Mouse (Mus musculus) midbrain, postnatal 0 days (tissue): Measurements from ENCODE around the gene Dctn2. TPM values are rescaled to one million over a fixed set of nuclear protein-coding genes. Genes with fewer than 3 reads are reported as not detected.

Experiments used
- ATAC-seq: fragments of 200-750 bp; cut with Nextera tagmentation; 2 replicates; pipeline ENCODE4 v1.8.0; 2017; ENCODE audit warnings: moderate number of reproducible peaks, mild to moderate bottlenecking, moderate TSS enrichment, moderate library complexity; ENCODE audit not compliant: low FRiP score
- DNase-seq: peaks from one replicate; pipeline ENCODE4 v3.0.0-alpha.2; 2015; ENCODE audit warnings: low spot score
- H3K27ac ChIP-seq: fragments of 300-500 bp; sonication (generic); 2 replicates; pipeline ENCODE4 v1.5.1; 2014; ENCODE audit warnings: low read depth, mild to moderate bottlenecking, low read length, mixed read lengths
- H3K27me3 ChIP-seq: fragments of 300-500 bp; sonication (generic); 2 replicates; pipeline ENCODE4 v1.6.1; 2014; ENCODE audit warnings: low read length, control low read depth, mixed read lengths; ENCODE audit not compliant: insufficient read depth
- H3K36me3 ChIP-seq: fragments of 300-500 bp; sonication (generic); 2 replicates; pipeline ENCODE4 v1.6.1; 2014; ENCODE audit warnings: low read length, control low read depth, mixed read lengths; ENCODE audit not compliant: insufficient read depth
- H3K4me1 ChIP-seq: fragments of 300-500 bp; sonication (generic); 2 replicates; pipeline ENCODE4 v1.6.1; 2014; ENCODE audit warnings: mild to moderate bottlenecking, control low read depth, antibody characterized with exemption, low read length, mixed read lengths; ENCODE audit not compliant: insufficient read depth
- H3K4me2 ChIP-seq: fragments of 300-500 bp; sonication (generic); 2 replicates; pipeline ENCODE4 v1.6.1; 2014; ENCODE audit warnings: low read depth, mild to moderate bottlenecking, low read length, mixed read lengths; ENCODE audit not compliant: poor library complexity, severe bottlenecking
- H3K4me3 ChIP-seq: fragments of 300-500 bp; sonication (generic); 2 replicates; pipeline ENCODE4 v1.5.1; 2014; ENCODE audit warnings: low read depth, mild to moderate bottlenecking, low read length, moderate library complexity
- H3K9ac ChIP-seq: fragments of 300-500 bp; sonication (generic); replicated peaks from 2 replicates; pipeline ENCODE4 v1.6.1; 2014; ENCODE audit warnings: mild to moderate bottlenecking, low read length, moderate library complexity, mixed read lengths; ENCODE audit not compliant: poor library complexity, severe bottlenecking
- H3K9me3 ChIP-seq: fragments of 300-500 bp; sonication (generic); 2 replicates; pipeline ENCODE4 v1.6.1; 2016; ENCODE audit warnings: low read length, control low read depth
- CTCF ChIP-seq: IDR thresholded peaks from 2 replicates; pipeline ENCODE4 v1.5.1; 2016; ENCODE audit warnings: antibody characterized with exemption, mild to moderate bottlenecking
- WGBS: fragments of 180-500 bp; shearing (Covaris S2); extraction: QIAGEN DNeasy Blood & Tissue Kit; methylation state at CpG from one replicate; pipeline ENCODE4 v1.1.7; 2014; 5-methylcytosine and 5-hydroxymethylcytosine counted together
- polyA plus RNA-seq: library from polyadenylated mRNA; unstranded; fragments of >200 nt; fragmentation: Nextera tagmentation; extraction: Ambion mirVana; gene quantifications from 2 replicates; pipeline ENCODE4 v1.2.1, GENCODE M21; 2015
- total RNA-seq: library from RNA; depleted of rRNA; stranded (reverse); fragments of >200 nt; gene quantifications from 2 replicates; pipeline ENCODE4 v1.2.3, GENCODE M21; 2014

Gene Dctn2
- total and polyA plus RNA-seq, 2 experiments from 2014 or later = 274 to 318 TPM

DNA sequence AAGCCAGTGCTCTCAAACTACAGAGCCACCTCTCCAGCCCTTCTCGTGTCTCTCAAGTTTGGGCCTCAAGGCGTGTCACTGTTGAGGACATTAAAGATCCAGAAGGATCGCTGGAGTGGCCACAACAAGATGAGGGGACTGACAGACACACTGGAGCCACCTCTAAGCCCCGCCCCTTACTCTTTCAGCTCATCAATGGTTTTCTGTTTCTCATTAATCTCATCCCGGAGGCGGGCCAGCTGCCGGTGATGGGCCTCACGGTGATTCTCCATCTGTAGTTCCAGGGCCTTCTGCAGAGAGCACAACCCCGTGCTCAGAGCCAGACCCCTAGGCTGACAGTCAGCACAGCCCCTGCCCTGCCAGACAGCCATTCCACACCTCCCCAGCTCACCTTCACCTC is 29.6 kb upstream of the Dctn2 start:
- no peaks in the 10 kb centered on the region for H3K27me3 ChIP-seq
- no peaks in the 10 kb centered on the region for H3K4me1 ChIP-seq
- ATAC-seq (no peak), DNase-seq (no peak)
- H3K36me3 ChIP-seq = peaks cover 74% of the 10 kb centered on the region
- no peaks in the 10 kb centered on the region for H3K9me3 ChIP-seq
- no peak overlapping the region for H3K27ac ChIP-seq
- no peak overlapping the region for H3K9ac ChIP-seq
- 56% methylated on average over 9 of the region's 9 CpGs for WGBS
- no peak for TF ChIP-seq CTCF
- H3K4me3 ChIP-seq = no peak overlapping the region
- no peak overlapping the region for H3K4me2 ChIP-seq

DNA sequence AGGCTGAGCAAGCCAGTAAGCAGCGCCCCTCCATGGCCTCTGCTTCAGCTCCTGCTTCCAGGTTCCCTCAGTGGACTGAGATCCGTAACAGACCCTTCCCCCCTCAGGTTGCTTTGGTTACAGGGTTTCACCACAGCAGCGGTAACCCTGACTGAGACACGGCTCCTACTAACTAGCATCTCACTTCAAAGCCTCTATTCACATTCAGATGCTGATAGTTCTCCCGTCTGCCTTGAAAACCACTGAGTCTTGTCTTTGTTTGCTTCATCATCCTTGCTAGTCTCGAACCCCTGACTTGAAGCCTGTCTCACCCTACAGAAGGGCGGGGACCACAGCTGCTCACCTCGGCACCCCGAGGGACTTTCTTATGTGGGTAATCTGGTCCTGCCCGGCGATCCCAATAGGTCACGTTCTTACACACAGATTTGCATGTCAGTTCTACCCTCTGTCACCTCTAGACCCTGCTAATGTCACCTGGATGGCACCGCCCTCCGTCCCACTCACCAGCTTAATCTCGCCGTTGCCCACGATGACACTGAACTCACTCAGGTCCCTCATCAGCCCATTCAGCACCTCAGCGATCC is 27.8 kb upstream of the Dctn2 start:
- WGBS = 73% methylated on average over 18 of the region's 18 CpGs
- no peak overlapping the region for H3K4me2 ChIP-seq
- no peaks in the 10 kb centered on the region for H3K27me3 ChIP-seq
- no peak overlapping the region for H3K27ac ChIP-seq
- no peak overlapping the region for H3K4me3 ChIP-seq
- DNase-seq (no peak), ATAC-seq (no peak)
- no peak for TF ChIP-seq CTCF
- peaks cover 76% of the 10 kb centered on the region for H3K36me3 ChIP-seq
- H3K4me1 ChIP-seq = no peaks in the 10 kb centered on the region
- H3K9ac ChIP-seq = no peak overlapping the region
- H3K9me3 ChIP-seq = no peaks in the 10 kb centered on the region

DNA sequence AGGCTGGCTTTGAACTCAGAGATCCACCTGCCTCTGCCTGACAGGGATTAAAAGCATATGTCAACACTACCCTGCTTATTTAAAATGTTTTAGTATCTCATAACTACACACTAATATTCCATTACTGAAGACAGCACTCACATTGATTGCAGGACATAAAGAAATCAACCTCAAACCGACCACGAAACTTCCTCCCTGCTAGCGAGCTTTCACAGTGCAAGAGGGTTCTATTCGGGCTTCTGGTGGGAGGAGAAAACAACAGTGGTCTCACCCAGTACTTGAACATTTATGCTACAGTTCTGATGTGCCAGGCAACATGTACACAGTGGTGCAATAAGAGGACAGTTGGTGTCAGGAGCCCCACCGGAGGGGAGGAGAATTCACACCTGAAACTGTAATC is 15.4 kb upstream of the Dctn2 start:
- Histone ChIP-seq H3K9me3 (no peaks in the 10 kb centered on the region), H3K36me3 (peaks cover 22% of the 10 kb centered on the region), H3K4me1 (no peaks in the 10 kb centered on the region), H3K4me2 (no peak overlapping the region), H3K9ac (no peak overlapping the region), H3K27ac (no peak overlapping the region), H3K27me3 (no peaks in the 10 kb centered on the region), H3K4me3 (no peak overlapping the region)
- no peak for TF ChIP-seq CTCF
- ATAC-seq (no peak), DNase-seq (no peak)
- WGBS = 89% methylated on average over 5 of the region's 5 CpGs

DNA sequence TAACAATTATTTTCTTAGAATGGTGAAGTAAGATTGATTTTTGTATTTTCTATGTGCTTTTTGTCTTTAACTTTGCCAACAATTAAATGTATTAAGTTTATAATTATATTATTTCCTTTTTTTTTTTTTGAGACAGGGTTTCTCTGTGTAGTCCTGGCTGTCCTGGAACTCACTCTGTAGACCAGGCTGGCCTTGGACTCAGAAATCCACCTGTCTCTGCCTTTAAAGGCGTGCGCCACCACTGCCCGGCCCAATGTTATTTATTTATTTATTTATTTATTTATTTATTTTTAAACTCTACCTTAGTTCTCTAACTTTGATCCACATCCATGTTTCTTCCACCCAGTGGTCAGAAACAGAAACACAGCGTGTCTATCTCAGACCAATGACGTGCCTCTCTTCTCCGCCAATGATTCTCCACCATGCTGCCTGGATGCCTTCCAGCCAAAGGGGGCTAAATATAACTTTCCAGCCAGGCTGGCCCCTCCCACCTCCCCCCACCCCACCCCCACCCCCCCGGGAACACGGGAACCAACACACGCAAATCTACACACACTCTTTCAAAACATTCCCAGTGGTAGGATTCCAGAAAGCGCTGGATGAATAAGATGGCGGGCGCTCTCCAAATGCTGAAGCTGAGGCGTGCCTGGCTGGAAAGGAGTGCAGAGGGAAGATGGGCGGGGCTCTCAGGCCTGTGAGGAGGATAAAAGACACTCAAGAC is 10.4 kb upstream of the Dctn2 start:
- no peak overlapping the region for H3K4me3 ChIP-seq
- no peak overlapping the region for H3K9ac ChIP-seq
- H3K36me3 ChIP-seq = peaks cover 3% of the 10 kb centered on the region; the same call in 1 of the 2 replicates
- peak; percentile 77 for DNase-seq
- H3K4me1 ChIP-seq = peaks cover 9% of the 10 kb centered on the region; the same call in 1 of the 2 replicates
- 0 out of 2 replicates have a peak overlapping the region, but pooled peaks have one; percentile 15 for H3K4me2 ChIP-seq
- H3K9me3 ChIP-seq = no peaks in the 10 kb centered on the region
- TF ChIP-seq CTCF = peak; percentile 51
- no peaks in the 10 kb centered on the region for H3K27me3 ChIP-seq
- ATAC-seq = peak; percentile 73
- WGBS = 21% methylated on average over 14 of the region's 14 CpGs
- H3K27ac ChIP-seq = 0 out of 2 replicates have a peak overlapping the region, but pooled peaks have one; percentile 6

DNA sequence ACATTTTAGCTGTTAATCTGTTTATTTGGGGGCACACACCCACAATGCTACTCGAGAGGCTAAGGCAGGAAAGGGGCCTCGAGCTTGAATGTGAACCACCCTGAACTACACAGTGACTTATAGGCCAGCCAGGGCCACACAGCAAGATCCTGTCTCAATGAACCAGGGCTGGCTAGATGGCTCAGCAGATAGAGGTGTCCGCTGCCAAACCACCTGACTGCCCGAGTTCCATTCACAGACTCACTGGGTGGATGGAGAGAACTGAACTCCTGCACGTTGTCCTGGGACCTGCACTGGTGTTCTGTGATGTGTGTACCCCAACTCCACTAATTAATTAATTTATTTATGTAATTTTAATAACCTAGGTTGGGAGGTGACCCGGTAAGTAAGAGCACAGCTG is 8.4 kb upstream of the Dctn2 start:
- 81% methylated on average over 6 of the region's 6 CpGs for WGBS
- Histone ChIP-seq H3K27ac (no peak overlapping the region), H3K36me3 (no peaks in the 10 kb centered on the region), H3K4me3 (no peak overlapping the region), H3K4me1 (peaks cover 18% of the 10 kb centered on the region; the same call in 1 of the 2 replicates), H3K9me3 (no peaks in the 10 kb centered on the region), H3K9ac (no peak overlapping the region), H3K4me2 (no peak overlapping the region), H3K27me3 (no peaks in the 10 kb centered on the region)
- ATAC-seq (no peak), DNase-seq (no peak)
- TF ChIP-seq CTCF = no peak

DNA sequence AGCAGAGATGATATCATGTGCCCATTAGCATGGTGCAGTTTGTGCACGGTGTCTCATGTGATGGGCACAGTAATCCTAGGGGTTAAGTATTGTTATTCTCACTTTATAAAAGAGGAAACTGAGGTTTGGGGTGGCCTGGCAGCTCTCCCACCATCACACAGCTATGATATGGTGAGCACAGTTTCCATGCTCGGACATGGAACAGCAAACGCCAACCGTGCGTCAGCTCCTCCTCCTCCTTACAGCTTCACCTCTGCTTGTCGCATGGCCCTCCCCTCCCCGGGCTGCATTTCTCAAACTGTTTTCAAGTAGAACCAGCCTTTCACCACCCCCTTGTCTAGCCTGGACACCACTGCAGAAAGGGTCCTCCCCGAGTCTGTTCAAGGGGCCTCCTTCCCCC is 7.7 kb upstream of the Dctn2 start:
- no peak for DNase-seq
- H3K4me1 ChIP-seq = peaks cover 18% of the 10 kb centered on the region; the same call in 1 of the 2 replicates
- no peak for ATAC-seq
- TF ChIP-seq CTCF = no peak
- H3K27me3 ChIP-seq = no peaks in the 10 kb centered on the region
- peak overlapping the region; percentile 13; the same call in 1 of the 2 replicates for H3K4me3 ChIP-seq
- no peaks in the 10 kb centered on the region for H3K9me3 ChIP-seq
- no peak overlapping the region for H3K27ac ChIP-seq
- H3K9ac ChIP-seq = no peak overlapping the region
- no peaks in the 10 kb centered on the region for H3K36me3 ChIP-seq
- WGBS = 78% methylated on average over 8 of the region's 8 CpGs
- H3K4me2 ChIP-seq = peak overlapping the region; percentile 80
